Mouse (Mus musculus): ENCODE data around the gene Ccdc117. TPM values are rescaled to one million over a fixed set of nuclear protein-coding genes. Genes with fewer than 3 reads are reported as not detected.
"Not testable (repeated sequence)": the region's sequence is repeated elsewhere in the genome, so short reads cannot be mapped to it uniquely, and the experiment has no call there.

Gene Ccdc117
- 10 to 100 TPM; 37.8 to 47.4 TPM for total RNA-seq (2021)
- long read RNA-seq, experiment 1, transcript Ccdc117-201 (5 exons, 3,372 nt), result major isoform, 74 of 77 reads
- long read RNA-seq, experiment 1, partial matches to known transcripts, result 1 of 77 reads
- long read RNA-seq, experiment 1, other reads (novel, unspliced or antisense), result 2 of 77 reads
- long read RNA-seq, experiment 2, transcript Ccdc117-201 (5 exons, 3,372 nt), result major isoform, 169 of 185 reads
- long read RNA-seq, experiment 2, partial matches to known transcripts, result 3 of 185 reads
- long read RNA-seq, experiment 2, other reads (novel, unspliced or antisense), result 13 of 185 reads

DNA sequence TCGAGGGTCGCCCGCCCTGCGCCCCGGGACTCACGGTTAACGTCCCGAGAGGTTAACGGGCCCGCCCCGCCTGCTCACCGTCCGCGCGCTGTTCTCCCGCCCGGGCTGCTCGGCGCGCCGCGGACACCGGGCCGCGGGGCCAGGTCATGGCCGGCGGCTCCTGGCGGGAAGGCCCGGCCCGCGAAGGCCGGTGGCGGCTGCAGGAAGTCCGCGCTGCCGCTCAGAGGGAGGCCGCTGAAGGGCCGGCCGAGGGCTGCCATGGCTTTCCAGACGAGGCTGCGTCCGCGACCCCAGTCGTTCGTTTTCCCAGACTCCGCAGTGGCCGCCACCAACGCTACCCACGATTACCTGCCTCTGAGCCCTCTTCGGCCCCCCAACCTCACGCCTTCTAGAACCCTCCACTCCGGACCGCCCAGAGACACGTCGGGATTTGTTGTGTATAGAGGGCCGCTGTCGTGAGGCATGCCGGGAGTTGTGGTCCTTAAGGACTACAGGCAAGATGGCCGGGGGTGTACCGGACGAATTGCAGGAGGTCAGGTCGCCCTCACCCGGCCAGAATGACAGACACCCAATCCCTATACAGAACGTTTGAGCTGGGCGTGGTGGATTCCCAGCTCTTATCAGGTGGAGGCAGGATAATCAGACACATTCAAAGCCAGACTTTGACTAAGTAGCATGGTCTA lies at the start of gene Ccdc117:
Ccdc117 (minus strand) TSS at position 389 of the 683 bp plus-strand sequence.
- DNase-seq (ENCODE audit: low spot score in 2 of 2), result peak; percentile 80 to 82

DNA sequence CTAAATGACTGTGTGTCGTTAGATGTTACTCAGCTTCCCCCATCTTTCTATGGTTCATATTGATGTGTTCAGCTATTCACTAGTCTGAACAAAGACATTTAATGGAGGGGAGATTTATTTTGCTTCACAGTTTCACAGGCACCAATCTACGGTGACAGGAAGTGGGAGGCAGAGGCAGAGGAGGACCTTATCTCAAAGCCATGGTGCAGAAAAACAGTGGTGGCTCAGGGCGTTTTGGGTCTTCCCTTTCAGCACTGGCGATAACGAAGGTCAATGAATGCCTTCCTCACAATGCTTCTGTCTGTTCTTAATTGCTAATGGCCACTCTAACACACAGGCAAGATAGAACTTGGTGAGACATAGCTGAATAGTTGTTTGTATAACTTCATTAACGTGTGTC lies 33.1 kb upstream of the Ccdc117 start:
- no peak for DNase-seq (ENCODE audit: low spot score in 2 of 2)

DNA sequence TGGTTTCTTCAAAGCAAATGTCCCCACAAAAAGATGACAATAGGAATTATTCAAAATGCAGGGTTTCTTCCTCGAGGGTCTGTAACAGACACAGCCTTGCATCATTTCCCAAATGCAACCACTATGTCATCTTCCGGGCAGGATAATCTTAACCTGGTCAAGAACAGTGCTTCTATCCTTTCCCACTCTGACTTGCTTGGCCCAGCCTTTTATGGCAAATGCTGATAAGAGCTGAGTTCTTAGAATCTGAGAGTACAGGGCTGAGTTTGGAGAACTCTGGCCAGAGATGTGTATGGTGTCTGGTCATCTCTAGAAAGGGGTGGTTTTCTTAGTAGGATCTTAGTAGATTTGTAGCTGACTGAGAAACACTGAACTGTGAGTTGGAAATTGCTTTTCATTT lies 31.8 kb upstream of the Ccdc117 start:
- no peak for DNase-seq (ENCODE audit: low spot score in 2 of 2)

DNA sequence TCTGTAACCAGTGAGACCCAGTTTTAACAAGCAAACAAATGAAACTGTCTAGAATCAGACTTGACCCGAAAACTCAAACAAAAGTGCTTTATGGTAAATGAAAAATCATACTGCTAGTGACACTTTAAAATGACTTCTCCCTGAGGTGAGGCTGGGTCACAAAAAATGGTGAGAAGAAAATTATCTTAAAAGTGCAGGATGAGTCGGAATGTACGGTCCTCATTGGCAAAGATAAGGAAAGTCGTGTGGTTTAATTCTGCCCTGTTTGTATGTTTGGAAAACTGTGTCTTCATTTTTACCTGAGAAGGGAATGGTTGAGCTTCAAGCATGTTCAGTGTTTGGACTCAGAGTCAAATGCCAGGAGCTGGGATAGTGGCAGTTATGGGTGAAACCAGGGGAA lies 29.9 kb upstream of the Ccdc117 start:
- no peak for DNase-seq (ENCODE audit: low spot score in 2 of 2)

DNA sequence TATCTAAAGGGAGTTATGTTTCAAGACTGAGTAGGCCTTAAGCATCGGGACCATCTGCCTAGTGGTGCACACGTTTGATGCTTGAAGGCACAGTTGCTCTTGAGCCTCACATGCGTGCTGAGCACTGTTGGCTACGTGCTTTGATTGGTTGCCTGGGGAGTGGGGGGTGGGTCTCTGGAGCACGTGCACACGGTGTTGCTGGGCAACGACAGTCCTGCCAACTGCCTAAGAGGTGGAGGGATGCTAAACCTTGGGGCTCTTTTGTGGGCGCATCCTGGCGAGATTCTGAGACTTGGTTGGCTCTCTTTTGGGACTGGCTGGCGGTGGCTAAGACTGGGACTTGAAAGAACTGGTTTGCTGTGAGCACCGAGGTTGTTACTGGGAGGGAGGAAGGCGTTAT lies 27.5 kb upstream of the Ccdc117 start, which contains the start of gene Ankrd36:
Ankrd36 (plus strand) TSS at position 211 of the 400 bp plus-strand sequence.
- DNase-seq (ENCODE audit: low spot score in 2 of 2), result no peak

DNA sequence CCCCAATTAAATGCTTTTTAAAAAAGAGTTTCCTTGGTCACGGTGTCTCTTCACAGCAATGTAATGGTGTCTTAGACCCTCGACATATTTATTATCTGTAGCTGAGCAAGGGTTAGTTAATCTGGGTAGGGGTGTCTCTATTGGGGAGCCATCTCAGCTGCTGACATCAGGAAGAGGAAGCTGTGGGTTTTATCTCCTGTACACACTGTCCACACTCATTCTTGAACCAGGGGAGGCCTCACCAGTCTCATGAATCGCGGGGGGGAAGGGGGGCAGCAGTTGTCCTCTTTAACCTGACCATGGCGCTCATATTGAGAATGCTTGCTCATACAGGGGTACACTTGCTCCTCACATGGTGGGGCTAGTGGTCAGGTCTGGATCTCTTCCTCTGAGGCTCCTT lies 26.1 kb upstream of the Ccdc117 start:
- DNase-seq (ENCODE audit: low spot score in 2 of 2), result no peak

DNA sequence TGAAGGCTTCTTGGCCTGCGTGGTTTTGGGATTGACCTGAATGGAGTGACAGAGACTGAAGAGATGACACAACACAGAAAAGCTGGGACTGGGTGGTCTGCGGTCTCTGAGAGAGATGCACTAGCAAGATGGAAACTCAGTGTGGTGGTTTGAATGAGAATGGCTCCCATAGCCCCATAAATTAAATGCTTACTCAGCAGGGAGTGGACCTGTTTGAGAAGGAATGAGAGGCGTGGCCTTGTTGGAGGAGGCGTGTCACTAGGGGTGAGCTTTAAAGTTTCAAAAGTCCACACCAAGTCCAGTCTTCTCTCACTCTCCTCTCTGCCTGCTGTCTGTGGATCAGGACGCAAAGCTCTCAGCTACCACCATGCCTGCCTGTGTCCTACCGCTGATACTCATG lies 25.7 kb upstream of the Ccdc117 start:
- DNase-seq (ENCODE audit: low spot score in 2 of 2), result no peak

DNA sequence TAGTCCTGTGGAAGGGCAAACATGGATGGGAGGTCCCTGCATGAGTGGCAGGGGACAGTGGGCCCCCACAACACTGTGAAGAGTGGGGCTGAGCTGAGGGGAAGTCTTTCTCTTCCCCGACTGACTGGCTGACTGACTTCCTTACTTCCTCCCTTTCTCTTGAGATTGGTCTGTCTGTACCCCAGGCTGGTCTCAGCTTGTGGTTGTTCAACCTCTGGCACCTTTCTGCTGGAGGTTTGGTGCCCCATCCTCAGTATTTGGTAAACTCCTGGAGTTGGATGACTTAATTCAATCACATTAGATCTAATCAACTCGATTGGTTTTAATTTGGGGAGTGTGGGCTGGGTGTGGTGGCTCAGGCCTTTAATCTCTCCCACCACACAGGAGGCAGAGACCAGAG lies 24.5 kb upstream of the Ccdc117 start:
- DNase-seq (ENCODE audit: low spot score in 2 of 2), result no peak

DNA sequence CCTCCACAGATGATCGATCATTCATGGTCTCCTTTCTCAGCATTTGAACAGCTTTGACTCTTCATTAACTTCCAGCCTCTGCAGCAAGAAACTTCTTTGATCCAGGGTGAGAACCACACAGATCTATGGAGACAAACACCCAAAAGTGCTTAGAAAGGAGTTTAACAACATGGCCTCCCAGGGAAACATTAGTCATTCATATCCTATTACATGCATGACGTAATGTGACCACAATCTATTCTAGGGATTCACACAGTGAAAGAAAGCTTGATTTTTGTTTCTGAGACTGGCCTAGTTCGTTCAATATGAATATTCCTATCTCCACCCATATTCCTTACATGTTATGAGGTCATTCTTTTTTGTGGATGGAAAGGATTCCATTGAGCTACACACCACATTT lies 23.6 kb upstream of the Ccdc117 start:
- no peak for DNase-seq (ENCODE audit: low spot score in 2 of 2)

DNA sequence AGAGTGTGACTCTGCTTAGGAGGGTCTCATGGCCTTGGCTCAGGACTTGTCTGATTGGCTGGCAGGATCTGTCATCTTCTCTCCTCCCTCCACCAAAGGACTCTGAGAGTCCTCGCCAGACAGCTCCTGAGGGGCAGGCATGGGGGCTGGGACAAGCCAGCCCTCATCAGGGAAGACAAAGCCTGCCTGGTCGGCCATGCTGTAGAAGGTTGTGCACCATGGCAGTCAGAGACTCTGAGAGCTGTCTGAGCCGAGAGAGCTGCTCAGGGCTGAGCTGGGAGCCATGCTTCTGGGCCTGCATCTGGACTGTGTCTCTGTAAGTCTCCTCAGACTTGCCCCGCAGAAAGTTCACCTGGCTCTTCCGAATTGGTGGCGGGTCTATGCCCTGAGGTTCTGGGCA lies 21.9 kb upstream of the Ccdc117 start:
- DNase-seq (ENCODE audit: low spot score in 2 of 2), result no peak

DNA sequence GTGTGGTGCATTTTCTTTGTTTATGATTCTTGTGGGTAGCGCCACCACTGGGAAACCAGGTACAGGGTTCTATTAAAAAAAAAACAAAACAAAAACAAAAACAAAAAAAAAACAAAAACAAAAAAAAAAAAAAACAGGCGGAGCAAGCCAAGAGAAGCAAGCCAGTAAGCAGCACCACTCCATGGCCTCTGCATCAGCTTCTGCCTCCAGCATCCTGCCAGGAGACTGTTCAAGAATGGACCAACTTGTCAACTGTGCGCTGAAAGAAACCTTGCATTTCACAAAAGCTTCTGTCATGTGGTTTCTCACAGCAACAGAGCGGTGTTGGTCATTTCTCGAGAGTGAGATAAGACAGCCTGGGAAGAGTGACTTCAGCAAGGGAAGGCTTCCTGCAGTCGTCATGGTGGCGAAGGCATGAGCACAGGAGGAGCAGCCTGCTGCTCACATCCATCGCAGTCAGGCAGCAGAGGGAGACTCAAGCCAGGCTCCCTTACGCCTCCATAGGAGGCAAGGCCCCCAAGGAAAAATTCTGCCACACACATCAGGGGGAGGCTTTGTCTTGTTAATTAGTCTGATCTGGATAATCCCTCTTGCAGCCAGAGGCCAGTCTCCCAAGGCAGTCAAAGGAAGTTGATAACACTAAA lies 20.8 kb upstream of the Ccdc117 start:
- no peak for DNase-seq (ENCODE audit: low spot score in 2 of 2)

DNA sequence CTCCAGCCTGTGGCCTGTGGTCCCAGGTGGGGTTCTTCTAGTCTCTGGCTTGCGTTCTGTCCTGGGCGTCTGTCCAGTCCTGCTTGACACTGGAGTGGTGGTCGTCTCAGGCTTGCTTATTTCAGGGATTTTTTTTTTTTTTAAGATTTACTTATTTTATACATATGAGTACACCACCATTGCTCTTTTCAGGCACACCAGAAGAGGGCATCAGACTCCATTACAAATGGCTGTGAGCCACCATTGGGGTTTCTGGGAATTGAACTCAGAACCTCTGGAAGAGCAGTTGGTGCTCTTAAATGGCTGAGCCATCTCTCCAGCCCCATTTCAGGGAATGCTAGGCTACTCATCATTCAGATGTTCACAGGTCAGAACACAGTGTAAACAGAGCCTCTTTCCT lies 18.3 kb upstream of the Ccdc117 start:
- DNase-seq (ENCODE audit: low spot score in 2 of 2), result no peak

DNA sequence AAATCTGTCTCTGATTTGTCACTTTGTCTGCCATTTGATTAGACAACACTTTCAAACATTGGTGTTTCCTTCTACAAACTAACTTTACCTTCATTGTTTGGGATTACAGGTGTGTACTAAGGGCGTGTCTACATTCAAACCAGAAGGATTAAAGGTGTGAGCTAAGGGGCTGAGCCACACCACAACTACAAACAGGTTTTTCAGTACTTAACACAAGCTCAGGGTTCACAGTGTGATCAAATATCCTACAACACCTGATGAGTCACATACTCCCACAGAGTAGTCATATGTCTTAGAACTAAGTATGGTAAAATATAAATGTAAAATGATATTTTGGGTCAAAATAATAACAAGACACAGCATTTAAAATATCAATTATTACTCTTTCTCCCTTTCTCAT lies 9.9 kb upstream of the Ccdc117 start:
- no peak for DNase-seq (ENCODE audit: low spot score in 2 of 2)

DNA sequence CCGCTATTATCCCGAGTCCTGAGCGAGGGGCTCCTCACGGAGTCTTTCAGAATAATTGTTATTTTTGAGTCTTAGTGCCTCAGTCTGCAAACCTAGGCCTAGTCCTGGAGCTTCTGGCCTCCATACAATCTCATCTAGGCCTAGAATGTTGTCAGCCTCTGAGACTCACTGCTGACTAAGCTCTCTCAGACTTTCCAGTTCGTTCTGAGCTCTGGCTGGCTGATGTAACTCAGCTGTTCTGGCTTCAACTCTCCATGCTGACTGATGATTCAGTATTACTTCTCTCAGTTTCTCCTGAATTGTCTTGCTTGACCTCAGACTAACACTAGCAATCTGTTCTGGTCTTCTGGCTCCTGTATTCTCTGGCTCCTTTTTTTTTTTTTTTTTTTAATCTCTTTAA lies 9.4 kb upstream of the Ccdc117 start:
- no peak for DNase-seq (ENCODE audit: low spot score in 2 of 2)

DNA sequence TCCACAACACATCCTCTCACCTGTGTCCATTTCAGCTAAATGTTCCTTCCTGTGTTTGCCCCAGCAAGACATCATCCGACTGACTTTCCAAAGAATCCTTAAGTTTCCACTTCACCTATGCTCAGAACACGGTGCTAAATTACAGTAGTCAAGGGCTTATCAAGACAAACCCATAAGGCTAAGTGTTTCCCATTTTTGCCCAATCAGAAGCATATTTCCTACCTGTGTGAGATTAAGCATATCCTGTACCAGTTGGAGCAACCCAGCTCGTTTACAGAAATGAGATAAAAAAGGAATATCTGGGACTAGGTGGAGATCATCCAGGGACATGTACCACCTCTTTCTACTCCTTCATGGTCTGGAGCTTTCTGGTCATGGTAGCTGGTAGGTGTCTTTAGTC lies 4.7 kb upstream of the Ccdc117 start:
- no peak for DNase-seq (ENCODE audit: low spot score in 2 of 2)

DNA sequence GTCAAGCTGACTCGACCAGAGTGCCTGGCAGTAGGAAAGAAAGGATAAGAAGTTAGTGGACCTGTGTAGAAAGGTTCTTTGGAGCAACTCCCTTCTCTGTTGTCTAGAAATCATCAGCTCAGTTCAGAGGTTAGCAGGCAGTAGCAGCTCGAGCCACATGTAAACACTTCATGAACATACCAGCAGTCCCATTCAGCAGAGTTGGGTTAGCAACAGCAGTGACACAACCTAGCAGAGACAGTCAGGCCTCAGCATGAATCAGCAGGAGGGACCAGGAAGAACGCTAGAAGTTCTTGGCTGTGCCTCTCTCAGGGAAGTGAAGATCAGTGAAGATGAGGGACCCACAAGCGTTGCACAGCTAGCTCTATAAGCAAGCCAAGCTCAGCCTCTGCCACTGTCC lies 3.5 kb upstream of the Ccdc117 start:
- DNase-seq (ENCODE audit: low spot score in 2 of 2), result no peak

DNA sequence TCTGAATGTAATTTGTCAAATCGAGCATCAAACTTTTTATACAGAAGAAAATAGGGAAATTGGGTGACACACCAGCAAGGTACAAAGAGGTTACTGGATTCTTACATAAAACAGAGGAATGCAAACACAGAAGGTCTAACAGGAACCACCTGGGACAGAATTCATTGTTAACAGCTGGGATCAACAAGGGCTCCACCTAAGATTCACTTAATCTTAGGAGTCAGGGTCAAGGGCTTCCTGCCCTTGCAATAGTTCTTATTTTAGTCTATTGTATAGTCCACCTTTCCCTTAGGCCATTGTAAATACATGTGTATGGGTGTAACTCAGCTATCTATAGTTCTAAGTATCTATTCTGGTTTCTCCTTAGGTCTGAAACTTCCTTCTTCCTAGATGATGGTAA lies 2.7 kb upstream of the Ccdc117 start:
- not testable (repeated sequence) for DNase-seq (ENCODE audit: low spot score in 2 of 2)

DNA sequence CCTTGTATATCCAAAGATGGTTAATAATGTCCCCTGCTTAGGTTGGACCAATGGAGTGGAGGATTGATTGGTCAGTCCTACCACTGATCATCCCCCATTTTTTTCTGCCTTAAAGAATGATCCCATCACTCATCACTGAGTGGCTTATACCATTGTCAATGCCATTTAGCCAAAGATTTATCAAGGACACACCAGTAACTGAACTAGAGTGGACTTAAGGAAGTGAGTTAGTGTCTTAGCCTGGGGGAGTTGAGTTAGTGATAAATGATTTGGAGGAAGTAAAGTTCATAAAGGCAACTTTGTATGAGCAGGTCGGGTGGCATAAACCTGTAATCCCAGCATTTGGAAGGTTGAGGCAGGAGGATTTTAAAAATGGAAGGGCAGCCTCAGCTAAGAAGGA lies 1.3 kb upstream of the Ccdc117 start:
- no peak for DNase-seq (ENCODE audit: low spot score in 2 of 2)

DNA sequence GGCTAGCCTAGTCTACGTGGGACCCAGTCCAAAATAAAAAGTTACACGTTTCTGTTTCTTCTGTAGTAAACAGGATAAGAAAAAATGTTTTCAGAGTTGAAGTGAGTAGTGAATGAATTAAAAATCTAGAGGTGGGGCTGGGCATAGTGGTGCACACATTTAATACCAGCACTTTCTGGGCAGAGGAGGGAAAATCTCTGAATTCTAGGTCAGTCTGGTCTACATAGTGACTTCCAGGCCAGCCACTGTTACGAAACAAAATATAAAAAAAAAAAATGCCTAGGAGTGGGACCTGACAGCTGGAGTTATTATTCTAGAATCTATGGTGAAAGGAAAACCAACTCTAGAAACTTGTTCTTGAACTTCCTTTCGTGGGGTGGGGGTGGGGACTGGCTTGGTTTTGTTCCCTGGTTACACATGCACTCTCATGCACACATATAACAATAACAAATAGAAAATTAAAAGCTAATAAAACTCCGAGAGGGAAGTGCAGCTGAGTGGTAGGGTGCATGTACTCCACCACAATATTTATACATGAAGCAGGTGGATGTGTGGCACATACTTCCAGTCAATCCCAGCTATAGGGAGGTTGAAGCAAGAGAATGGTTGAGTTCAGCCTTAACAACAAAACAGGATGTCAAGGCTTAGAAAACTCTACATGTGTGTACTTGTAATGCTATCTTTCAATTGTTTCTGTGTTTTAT lies 647 bp upstream of the Ccdc117 start:
- no peak for DNase-seq (ENCODE audit: low spot score in 2 of 2)

DNA sequence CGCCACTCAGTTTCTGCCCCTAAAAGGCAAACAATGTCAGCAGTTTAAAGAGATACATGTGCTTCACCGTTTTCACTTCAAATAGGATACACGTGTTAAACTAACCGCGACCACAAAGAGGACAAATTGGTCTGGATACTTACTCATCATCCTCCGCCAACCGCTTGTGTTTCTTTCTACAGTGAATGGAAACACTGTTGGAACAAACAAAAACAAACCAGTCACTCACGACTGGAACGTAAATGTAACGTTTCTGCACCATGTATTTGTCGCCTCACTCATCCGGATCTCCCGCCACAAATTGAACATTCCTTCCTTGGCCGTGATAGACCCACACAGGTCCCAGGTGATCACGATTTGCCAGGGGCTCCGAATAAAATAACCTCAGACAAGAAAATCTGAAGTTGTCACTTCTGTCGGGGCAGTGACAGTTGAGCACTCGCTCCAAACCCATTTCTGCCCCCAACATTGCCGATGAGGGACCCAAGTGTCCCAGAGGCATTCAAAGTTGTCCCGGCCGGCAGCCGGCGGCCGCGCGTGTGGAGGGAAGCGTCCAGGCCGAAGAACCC lies 673 bp downstream of the Ccdc117 start:
- no peak for DNase-seq (ENCODE audit: low spot score in 2 of 2)

DNA sequence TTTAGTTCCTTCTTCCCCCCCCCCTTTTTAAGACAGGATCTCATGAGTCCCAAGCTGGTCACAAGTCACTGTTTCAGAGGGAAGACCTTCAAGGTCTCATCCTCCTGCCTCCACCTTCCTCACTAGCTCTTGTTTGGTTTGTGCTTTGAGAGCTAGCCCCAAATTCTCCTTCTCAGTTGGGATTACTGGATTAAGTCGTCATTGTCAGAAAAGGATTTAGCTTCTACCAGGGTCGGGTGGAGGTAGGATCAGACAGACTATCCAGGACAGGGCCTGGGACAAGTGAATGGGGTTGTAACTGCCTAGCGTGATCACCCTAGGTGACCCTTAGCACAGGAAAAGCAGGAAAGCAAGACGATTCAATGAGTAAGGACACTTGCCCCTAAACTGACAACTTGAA lies 1.7 kb downstream of the Ccdc117 start:
- no peak for DNase-seq (ENCODE audit: low spot score in 2 of 2)
